Mouse (Mus musculus) retina, postnatal 7 days (tissue): ENCODE measurements around the gene Gm49342.
"Not testable (repeated sequence)": the region's sequence is repeated elsewhere in the genome, so short reads cannot be mapped to it uniquely, and the experiment has no call there.

Source experiments
- DNase-seq: peaks from one replicate; pipeline ENCODE4 v3.0.0-alpha.2; 2012; ENCODE audit warnings: low read depth, low spot score

Gm49342 gene

DNA sequence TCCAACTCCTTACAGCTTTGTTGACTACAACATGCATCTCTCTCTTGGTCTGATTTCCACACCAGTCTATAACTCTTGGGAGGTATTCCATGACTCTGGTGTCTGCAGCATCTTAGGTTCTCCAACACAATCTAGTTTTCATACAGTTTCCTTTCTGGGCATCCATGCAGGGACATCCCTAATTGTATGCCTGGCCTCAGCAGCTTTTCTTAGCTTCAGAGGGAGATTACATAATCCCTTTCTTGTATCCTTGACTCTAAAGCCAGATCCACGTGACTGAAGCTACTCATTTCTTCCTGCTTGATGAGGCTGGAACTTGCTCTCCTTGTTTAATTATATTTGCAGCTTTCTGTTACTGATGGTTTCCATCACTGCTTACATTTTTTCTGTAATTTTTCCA is 7.7 kb upstream of the Gm49342 start:
- no peak for DNase-seq

DNA sequence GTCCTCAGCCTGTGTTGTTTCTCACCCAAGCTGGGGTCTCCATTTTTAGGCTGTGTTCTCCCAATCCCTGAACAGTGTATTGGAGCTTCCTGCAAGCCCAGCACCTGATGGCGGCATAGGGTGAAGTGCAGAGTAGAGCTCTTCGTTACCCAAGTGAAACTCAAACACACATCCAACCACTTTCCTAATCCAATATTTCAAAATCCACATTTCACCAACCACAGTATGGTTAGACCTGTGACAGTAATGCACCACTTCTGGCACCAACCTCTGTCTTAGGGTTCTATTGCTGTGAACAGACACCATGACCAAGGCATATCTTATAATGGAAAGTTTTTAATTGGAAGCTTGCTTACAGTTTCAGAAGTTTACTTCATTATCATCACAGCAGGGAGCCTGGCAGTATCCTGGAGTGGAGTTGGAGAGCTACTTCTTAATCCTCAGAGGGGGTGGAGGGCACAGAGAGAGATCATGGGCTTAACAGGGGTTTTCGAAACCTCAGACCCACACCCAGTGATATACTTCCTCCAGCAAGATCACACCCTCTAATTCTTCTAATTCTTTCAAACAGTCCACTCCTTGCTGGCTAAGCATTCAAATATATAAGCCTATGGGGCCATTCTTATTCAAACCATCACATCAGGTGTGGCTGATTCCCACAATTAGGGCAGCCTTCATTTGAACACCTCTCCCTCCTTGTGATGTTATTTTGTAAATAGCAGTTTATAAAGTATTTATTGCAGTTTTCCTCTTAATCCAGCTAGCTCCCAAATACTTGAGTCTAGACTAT is 6.0 kb upstream of the Gm49342 start:
- no peak for DNase-seq

DNA sequence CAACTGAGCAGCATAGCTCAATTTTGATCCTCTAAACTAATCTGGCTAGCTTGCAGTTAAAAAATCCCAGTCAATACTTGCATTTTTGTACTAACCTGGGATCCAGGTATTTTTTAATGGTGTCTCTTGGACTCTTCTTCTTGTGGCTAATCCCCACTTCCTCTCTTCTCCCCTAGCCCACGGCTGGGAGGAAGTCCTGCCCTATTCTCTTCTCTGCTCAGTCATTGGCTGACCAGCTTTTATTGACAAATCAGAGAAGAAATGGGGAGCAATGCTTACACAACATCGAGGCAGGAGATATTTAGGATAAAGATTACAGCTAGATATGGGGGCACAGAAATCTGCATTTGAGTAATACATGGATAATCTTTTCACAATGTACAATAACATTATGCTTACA is 5.4 kb upstream of the Gm49342 start:
- no peak for DNase-seq

DNA sequence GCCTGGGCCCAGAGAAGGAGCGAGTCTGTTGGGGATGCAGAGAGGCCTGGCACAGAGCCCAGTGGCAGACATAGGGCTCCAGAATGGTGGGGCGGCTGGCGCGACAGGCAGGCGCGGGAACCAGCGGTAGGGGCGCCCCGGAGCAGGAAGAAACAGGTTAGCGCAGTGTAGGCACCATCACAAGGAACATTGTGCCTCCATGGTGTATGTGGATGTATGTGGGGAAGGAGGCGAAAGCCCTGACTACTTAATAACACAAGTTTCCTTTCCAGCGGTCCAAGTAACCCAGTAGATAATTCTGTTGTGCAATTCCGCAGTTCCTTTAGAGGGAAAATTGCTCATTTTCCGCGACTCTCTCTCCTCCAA is 334 bp downstream of the Gm49342 start:
- DNase-seq, result peak; percentile 25

DNA sequence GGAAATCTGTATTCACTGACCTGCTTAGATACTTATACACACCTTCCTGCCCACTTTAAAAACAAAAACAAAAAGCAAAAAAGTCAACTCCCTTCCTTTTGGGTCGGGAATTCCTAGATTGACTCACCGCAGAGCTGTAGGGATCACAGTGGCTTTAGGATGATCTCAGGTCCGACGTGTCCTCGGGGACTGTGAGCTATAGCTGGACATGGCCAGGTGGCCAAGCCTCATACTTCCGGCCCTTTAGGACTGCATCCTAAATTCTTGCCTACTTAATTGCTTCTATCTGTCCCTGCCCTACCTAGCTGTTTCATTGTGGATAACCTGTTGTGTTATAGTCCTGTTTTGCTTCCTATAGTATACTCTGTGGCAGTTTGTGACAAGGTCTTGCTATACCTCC is 764 bp downstream of the Gm49342 start:
- DNase-seq, result not testable (repeated sequence)

DNA sequence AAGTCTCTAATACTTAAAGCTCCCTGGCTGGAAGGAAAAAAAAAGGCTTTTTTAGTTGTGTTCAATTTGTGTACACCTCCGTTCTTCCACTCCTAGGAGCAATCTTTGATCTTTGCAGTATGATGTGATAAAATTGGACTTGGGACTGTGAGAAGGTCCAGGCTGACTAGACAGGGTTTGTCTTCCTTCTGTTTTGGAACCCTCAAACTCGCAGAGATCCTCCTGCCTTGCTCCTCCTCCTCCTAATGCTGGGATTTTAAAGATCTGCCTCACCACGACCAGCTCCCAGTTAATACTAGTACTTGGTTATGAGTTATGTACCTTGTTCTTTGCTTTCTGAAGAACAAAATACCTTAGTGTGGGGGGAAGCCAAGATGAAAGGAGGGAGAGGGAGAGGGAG is 1.2 kb downstream of the Gm49342 start:
- not testable (repeated sequence) for DNase-seq

DNA sequence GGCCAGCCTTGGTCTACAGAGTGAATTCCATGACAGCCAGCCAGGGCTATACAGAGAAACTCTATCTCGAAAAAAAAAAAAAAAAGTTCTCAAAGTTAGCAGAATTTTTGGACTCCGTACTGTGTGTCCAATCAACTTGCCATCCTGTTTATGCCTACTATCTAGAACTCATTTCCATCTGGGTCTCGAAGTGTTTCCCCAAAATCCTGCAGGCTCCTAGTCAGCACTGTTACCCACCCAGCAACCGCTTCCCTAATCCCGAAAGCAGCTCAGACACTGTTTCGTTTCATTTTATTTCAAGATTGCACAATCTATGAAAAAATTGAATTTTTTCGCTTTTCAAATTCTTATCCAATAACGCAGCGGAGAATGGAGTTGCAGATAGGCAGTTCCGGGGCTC is 11.2 kb downstream of the Gm49342 start:
- DNase-seq, result no peak

DNA sequence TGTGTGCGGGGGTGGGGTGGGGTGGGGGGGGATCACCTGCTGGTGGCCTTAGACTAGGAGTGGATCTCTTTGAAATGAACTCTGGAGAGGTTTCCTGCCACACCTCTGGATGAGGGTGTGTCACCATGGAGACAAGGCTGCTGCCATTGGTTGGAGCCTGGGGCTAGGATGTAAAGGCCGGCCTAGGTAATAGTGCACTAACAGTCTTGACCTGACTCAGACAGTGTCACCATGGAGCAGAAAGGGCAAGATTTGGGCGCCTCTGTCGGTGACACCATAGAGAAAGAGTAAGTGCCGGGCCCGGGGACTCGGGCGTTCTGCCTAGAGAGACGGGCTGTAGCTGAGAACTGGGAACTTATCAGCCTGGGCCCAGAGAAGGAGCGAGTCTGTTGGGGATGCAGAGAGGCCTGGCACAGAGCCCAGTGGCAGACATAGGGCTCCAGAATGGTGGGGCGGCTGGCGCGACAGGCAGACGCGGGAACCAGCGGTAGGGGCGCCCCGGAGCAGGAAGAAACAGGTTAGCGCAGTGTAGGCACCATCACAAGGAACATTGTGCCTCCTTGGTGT is 11.7 kb downstream of the Gm49342 start, which contains the start of gene Pnp2:
Gene Pnp2 (plus strand): TSS at position 51 of the 567 bp plus-strand sequence.
- not testable (repeated sequence) for DNase-seq

DNA sequence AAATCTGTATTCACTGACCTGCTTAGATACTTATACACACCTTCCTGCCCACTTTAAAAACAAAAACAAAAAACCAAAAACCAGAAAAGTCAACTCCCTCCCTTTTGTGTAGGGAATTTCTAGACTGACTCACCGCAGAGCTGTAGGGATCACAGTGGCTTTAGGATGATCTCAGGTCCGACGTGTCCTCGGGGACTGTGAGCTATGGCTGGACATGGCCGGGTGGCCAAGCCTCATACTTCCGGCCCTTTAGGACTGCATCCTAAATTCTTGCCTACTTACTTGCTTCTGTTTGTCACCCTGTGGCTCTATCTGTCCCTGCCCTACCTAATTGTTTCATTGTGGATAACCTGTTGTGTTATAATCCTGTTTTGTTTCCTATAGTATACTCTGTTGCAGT is 12.4 kb downstream of the Gm49342 start:
- DNase-seq, result not testable (repeated sequence)

DNA sequence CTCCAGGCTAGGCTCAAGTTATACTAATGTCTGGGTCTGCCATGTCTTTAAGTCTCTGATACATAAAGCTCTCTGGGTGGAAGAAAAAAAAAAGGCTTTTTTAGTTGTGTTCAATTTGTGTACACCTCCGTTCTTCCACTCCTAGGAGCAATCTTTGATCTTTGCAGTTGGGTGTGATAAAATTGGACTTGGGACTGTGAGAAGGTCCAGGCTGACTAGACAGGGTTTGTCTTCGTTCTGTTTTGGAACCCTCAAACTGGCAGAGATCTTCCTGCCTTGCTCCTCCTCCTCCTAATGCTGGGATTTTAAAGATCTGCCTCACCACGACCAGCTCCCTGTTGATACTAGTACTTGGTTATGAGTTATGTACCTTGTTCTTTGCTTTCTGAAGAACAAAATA is 12.8 kb downstream of the Gm49342 start:
- DNase-seq, result not testable (repeated sequence)

DNA sequence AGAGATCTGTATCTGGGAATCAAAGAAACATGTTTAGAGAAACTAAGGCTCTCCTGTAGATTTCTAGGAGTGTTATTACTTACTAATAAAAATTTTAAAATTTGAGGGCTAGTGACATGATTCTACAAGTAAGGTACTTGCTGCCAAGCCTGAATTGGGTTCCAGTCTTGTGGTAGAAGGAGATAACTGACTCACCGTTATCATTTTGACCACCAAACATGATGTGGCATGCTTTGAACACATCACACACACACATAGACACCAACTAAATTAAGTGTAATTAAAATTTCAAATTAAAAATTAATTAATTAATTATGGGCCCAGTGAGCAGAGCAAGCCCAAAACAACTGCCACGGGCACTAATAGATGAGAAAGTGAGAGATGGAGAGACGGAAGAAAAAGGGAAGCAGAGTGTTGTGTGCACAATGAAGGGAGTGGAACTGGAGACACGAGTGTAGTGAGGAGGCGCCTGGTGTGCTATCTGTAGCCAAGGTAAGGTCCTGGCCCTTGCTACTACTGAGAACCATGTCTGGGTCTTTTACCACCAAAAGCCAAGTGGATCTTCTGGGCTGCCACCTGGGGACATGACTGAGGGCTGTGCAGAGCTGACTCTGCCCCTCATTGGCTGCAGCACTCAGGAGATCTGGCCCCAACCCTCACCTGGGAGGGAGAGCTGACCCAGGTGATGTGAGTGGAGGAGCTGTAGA is 14.1 kb downstream of the Gm49342 start:
- DNase-seq, result not testable (repeated sequence)

DNA sequence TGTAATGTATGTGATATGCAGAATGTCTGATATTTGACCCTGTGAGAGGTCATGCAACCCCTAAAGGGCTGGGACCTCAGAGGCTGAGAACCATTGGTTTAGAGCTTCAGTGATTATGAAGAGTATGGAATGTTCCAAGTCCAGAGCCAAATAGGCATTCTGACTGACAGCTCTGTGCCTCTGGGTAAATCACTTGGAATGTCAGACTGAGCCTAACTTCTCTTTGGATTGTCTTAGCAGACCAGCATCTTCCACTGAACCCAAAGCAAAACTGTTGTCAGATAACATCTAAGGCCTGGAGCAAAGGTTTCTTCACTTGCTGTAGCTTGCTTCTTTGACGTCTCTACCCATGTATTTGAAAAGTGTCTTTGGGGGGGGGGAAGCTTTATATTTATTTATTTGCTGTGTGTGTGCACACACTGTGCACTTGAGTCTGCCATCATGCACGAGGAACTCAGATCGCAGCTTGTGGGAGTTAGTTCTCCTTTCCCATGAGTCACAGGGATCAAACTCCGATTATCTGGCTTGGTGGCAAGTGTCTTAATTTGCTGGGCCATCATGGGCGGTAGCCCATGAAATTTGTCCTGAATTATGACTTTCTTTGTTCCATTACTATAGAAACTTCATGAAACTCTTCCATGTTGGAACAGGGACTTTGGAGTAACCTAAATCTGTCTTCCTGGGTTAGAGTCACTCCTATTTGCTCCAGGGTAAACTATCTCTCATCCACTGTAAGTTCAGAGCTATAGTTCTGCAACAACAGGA is 24.1 kb downstream of the Gm49342 start:
- no peak for DNase-seq

DNA sequence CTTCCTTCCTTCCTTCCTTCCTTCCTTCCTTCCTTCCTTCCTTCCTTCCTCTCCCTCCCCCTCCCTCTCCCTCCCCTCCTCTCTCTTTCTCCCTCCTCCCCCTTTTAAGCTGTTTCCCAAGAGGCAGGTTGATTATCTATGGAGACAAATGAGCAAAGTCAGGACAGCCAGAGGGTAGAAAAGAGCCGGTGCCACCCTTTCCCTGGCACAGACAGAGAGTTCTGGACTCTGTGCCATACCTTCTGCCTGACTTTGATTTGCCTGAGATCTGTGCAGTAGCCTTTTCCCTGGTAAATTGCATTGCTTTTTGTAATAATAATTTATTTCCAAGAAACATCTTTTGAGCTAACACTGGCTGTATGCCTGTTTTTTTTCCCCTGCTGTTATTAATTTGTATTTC is 24.7 kb downstream of the Gm49342 start:
- no peak for DNase-seq

DNA sequence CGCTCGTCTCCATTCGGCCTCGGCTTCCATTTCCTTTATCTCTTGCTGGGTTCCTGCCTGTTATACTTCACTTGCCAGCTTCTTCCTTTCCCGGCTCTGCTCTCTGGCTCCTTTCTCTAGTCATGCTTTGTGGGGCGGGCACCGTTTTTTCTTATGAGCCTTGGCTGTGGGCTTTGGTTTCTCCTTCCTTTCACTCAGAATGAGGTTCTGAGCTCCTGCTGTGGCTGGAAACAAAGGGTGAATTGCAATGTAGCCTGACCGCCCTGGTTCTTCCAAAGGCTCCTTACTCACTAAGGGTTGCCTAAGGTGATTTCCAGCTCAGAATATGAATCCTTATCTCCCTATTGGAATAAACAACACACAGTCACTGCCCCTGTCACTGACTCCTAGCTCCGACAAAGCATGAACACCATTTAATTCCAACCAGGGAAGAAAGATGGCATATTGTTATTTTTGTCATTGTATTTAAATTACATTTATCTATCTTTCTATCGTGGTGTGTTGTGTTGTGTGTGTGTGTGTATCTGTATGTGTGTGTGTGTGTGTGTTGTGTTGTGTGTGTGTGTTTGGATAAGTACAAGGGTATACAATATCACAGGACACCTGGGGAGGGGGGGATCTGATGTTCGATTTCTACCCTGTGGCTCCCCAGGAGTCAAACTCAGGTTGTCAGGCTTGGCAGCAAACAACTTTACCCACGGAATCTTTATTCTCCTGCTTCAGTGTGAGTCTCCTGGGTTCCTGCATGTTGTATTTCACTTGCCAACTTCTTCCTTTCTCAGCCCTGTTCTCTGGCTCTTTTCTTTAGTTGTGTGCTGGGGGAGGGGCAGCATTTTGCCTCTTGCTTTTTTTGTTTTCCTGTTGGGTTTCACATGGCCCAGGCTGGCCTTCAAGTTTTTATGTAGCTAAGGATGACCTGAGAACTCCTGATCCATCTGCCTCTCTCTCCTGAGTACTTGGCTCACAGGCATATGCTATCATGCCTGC is 25.5 kb downstream of the Gm49342 start:
- DNase-seq, result no peak

DNA sequence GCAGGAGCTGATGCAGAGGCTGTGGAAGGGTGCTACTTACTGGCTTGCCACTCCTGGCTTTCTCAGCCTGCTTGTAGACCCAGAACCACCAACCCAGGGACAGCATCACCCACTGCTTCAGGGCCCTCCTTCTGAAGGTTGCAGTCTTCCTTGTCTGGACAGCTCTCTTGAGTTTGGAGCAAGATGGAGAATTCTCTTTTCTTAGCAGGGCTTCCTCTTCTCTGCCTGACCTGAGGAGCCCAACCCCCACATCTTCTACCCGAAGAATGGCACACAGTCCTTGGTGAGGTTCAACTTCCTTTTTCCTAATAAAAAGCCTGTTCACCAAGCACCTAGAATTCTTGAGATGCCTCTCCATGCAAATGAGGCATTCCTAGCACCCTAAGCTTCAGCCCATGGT is 26.5 kb downstream of the Gm49342 start:
- no peak for DNase-seq

DNA sequence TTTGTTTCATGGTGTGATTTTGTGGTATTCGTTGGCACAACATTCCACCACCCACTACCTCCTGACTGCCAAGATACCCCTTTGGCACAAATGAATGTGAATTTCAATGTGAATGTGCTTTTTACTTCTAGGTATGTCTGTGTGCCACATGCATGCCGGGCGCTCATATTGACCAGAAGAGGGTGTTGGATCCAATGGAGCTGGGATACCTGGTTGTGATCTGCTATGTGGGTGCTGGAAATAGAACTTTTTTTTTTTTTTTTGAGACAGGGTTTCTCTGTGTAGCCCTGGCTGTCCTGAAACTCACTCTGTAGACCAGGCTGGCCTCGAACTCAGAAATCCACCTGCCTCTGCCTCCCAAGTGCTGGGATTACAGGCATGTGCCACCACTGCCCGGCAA is 28.7 kb downstream of the Gm49342 start:
- not testable (repeated sequence) for DNase-seq

DNA sequence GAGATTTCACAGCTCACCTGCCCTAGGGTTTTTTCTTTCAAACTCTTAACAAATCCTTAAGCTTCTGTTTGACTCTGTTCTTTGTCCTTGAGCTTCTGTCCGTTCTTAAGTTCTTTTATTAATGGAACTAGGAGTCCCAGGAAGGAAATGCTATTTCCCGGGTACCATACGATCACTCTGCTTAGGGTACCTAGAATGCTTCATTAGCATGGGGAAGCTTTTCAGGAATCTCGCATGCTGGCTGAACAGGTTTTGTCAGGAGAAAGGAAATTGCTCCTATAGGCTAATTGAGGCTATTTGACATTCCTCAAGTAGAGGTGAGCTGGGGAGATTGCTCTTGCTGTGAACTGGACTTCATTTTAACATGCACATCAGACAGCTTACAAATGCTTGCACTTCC is 29.4 kb downstream of the Gm49342 start:
- no peak for DNase-seq

DNA sequence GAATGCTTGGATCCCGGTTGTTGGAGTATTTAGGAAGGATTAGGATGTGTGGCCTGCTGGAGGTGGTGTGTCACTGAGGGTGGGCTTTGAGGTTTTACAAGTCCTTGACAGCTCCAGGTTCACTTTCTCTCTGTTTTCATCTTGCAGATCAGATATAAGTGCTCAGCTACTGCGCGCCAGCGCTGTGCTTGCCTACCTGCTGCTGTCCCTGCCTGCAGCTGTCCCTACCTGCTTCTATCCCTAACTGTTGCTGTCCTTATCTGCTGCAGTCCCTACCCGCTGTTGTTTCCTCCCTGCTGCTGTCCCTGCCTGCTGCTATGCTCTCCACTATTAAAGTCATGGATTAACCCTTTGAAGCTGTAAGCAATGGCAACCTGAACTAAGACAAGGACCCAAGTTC is 30.7 kb downstream of the Gm49342 start:
- no peak for DNase-seq

DNA sequence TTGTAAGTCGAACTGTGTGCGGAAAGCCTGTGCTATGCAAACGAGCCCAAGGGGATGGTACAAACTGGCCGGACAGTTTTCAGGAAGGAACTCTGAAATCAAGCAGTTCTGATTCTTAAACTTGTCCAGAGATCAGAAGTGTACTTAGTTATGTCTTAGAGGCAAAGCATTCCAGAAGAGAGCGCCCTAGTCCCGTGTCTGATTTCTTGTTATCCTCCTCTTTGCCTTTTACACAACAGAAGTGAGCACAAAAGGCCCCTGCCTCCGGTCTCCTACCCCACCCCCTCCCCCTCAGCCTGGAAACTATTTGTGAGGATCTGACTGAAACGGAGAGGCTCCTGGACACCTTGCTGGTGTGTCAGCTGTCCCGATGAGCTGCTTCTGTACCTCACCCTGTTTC is 32.4 kb downstream of the Gm49342 start:
- no peak for DNase-seq

DNA sequence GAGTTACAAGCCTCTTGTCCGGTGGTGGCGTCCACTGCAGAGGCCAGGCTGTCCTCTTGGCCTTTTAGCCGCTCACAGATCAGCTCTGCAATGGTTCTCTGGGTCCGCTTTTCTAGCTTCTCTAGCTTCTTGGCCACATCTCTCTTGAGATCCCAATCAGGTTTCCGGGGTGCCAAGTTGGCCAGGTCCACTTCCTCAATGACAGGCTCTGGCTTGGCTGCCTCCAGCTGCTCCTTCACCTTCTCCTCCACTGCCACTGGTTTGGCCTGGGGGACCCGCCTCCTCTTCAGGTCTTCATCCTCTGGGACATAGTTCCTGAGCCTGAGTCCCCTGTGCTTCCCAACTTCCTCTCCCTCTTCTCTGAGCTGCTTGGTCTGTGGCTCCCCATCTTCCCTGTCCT is 34.1 kb downstream of the Gm49342 start:
- not testable (repeated sequence) for DNase-seq

DNA sequence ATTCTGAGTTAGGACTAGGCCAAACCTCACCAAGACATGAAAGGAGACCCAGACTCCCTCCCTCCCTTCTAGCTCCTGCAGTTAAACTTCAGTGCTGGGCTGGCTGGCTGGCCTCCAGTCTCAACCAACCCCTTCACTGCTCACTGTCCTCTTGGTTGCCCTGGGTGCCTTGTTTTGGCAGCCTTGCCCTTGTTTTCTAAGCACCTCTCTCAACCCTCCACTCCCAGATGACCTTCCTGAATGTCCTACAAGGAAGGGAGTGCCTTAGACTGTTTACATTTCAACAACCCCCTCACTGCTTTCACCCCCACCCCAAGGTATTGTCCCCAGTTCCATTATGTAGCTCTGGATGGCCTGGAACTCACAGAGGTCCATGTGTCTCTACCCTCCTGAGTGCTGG is 35.3 kb downstream of the Gm49342 start:
- no peak for DNase-seq
